Mouse (Mus musculus): ENCODE data around the gene Psmd9. TPM values are rescaled to one million over a fixed set of nuclear protein-coding genes. Genes with fewer than 3 reads are reported as not detected.

Gene Psmd9
- polyA plus RNA-seq, 1 experiment from 2014 or later: 79.1 TPM

DNA sequence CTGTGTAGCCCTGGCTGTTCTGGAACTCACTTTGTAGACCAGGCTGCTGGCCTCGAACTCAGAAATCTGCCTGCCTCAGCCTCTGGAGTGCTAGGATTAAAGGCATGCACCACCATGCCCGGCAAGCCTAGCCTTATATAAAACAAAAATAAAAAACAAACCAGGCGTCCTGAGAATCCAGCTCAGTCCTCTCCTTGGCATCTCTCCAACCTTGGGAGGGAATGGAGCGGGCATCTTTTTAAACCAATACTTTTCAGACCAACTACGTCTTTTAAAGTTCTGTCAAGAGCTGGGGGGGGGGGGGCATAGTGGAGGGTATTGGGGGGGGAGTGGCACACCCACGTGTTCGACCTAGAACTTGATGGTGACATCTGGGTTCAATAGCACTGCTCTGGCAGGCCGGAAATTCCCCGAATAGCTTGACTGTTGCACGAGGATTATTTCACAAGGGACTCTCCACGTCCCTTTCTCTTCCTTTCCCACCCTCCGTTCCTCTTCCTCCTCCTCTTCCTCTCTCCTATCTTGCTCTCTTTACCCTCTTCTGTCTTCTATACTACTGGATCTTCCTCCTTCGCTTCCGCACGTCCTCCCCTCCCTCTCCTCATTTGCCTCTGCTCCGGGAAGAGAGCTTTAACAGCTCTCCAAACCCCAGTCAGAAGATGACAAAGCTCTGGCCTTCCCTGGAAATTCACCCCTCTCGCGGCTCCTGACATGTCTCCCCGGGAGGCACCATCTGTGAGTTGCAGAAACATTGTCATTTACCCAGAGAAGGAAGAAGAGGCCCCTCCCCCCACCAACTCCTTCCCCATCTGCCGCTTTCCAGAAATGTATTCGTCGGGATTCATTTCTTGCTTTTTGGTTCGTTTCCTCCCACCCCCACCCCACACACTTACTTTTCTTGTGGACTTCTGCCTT, 87.9 kb downstream of the Psmd9 start:
- Histone ChIP-seq H3K4me3 (peak overlapping the region; percentile 44), H3K9me3 (no peaks in the 10 kb centered on the region), H3K36me3 (replicated peaks) (no peaks in the 10 kb centered on the region), H3K27me3 (replicated peaks; ENCODE audit: low read depth, poor library complexity, severe bottlenecking) (peaks cover 22% of the 10 kb centered on the region), H3K27ac (replicated peaks) (peak overlapping the region; percentile 88), H3K4me1 (peaks cover 20% of the 10 kb centered on the region)
- 40% methylated on average over 23 of the region's 23 CpGs for WGBS
- peak; percentile 61 for DNase-seq (ENCODE audit: low spot score)

DNA sequence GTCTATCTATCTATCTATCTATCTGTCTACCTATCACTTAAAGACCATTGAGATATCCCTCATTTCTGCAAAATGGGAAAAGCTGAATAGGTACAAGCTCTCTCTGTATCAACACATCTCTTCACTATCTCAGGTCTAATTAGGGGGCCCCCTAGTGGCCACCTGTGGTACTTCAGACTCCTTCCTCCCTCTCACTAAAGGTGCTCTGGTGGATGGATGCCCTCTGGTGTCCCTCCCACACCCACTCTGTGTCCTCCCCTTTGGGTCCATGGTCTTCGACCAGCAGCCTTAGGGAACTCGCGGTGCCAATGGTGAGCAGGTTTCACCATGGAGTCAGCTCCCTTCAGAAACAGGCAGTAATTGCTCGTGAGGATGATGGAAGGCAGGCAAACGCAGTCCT, 89.8 kb downstream of the Psmd9 start:
- DNase-seq (ENCODE audit: low spot score): peak; percentile 65
- Histone ChIP-seq H3K36me3 (replicated peaks) (no peaks in the 10 kb centered on the region), H3K27me3 (replicated peaks; ENCODE audit: low read depth, poor library complexity, severe bottlenecking) (peaks cover 8% of the 10 kb centered on the region), H3K9me3 (no peaks in the 10 kb centered on the region), H3K4me1 (peaks cover 19% of the 10 kb centered on the region), H3K27ac (replicated peaks) (no peak overlapping the region), H3K4me3 (no peak overlapping the region)
- 54% methylated on average over 5 of the region's 5 CpGs for WGBS

- Histone ChIP-seq H3K27me3 (replicated peaks; ENCODE audit: low read depth, poor library complexity, severe bottlenecking) (no peaks in the 10 kb centered on the region), H3K9me3 (no peaks in the 10 kb centered on the region), H3K4me3 (no peak overlapping the region), H3K4me1 (peaks cover 16% of the 10 kb centered on the region), H3K27ac (replicated peaks) (no peak overlapping the region), H3K36me3 (replicated peaks) (no peaks in the 10 kb centered on the region)
- DNase-seq (ENCODE audit: low spot score): no peak
- WGBS: 81% methylated on average over 8 of the region's 8 CpGs
Measured at GRCm38 (mm10) chr5:123260698-123261097, 91.5 kb downstream of the Psmd9 start.

DNA sequence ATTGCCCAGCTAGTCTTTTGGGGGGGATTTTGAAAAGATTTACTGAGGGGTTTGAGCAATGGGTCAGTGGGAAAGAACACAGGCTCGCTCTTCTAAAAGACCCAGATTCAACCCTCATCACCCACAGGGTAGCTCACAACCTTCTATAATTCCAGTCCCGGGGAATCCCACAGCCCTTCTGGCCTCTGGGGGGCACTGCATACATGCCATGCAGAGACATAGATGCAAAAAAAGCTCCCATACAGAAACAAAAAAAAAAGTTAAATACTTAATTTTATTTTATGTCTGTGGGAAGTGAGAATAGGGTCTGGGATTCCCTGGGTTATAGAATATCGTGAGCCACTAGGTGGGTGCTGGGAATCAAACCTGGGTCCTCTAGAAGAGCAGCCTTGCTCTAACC, 97.7 kb downstream of the Psmd9 start:
- H3K4me3 ChIP-seq: no peak overlapping the region
- no peak overlapping the region for H3K27ac ChIP-seq (replicated peaks)
- WGBS: 86% methylated on average over 3 of the region's 3 CpGs
- no peaks in the 10 kb centered on the region for H3K27me3 ChIP-seq (replicated peaks; ENCODE audit: low read depth, poor library complexity, severe bottlenecking)
- peaks cover 16% of the 10 kb centered on the region for H3K4me1 ChIP-seq
- no peaks in the 10 kb centered on the region for H3K9me3 ChIP-seq
- DNase-seq (ENCODE audit: low spot score): no peak
- no peaks in the 10 kb centered on the region for H3K36me3 ChIP-seq (replicated peaks)

DNA sequence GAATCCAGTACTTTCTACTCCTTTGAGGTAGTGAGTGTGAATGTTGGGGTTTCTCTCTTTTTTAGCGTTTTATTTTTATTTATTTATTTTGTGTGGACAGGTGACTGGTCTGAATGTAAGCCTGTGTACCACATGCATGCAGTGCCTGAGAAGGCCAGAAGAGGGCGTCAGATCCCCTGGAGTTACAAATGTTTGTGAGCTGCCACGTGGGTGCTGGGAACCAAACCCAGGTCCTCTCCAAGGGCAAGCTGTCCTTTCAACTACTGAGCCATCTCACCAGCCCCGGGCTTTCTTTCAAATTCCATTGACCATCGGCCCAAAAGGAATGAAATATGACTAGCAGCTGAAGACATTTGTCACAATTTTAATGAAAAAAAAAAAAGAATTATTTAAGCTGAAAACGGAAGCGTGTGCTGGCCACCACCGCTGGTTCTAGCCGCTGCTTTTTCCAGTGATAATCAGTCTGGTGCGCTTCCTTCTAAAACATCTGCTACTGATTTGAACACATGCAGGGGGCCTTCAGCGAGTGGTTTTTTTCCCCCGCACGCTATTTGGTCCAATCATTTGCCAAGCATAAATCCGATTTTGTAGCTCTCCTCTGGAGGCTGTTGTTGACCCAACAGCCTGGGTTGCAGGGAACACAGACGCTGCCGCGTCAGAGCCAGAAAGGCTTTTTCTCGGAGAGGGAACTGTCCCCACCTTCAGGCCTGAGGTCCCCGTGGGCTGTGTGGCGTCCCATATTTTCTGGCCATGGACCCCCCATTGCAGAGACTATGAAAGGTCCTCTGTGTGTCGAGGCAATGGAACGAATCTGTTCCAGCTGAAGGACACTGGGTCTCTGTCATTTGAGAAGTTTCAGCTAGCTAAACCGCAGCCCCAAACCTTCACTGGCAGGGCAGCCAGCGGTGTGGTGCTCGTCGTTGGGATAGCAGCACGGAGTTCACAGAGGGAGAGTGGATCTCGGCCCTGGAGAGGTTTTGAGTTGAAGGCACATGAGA, 99.6 kb downstream of the Psmd9 start:
- no peaks in the 10 kb centered on the region for H3K27me3 ChIP-seq (replicated peaks; ENCODE audit: low read depth, poor library complexity, severe bottlenecking)
- DNase-seq (ENCODE audit: low spot score): peak; percentile 43
- peaks cover 18% of the 10 kb centered on the region for H3K4me1 ChIP-seq
- no peaks in the 10 kb centered on the region for H3K9me3 ChIP-seq
- WGBS: 57% methylated on average over 28 of the region's 28 CpGs
- 0 out of 2 replicates have a peak overlapping the region, but pooled peaks have one; percentile 15 for H3K27ac ChIP-seq (replicated peaks)
- H3K4me3 ChIP-seq: peak overlapping the region; percentile 16; the same call in 1 of the 2 replicates
- no peaks in the 10 kb centered on the region for H3K36me3 ChIP-seq (replicated peaks)

- WGBS: 38% methylated on average over 11 of the region's 11 CpGs
- H3K4me3 ChIP-seq: no peak overlapping the region
- no peaks in the 10 kb centered on the region for H3K36me3 ChIP-seq (replicated peaks)
- peak; percentile 32 for DNase-seq (ENCODE audit: low spot score)
- no peaks in the 10 kb centered on the region for H3K27me3 ChIP-seq (replicated peaks; ENCODE audit: low read depth, poor library complexity, severe bottlenecking)
- no peak overlapping the region for H3K27ac ChIP-seq (replicated peaks)
- no peaks in the 10 kb centered on the region for H3K9me3 ChIP-seq
- peaks cover 21% of the 10 kb centered on the region for H3K4me1 ChIP-seq
Measured at GRCm38 (mm10) chr5:123270917-123271316, 101.7 kb downstream of the Psmd9 start.

DNA sequence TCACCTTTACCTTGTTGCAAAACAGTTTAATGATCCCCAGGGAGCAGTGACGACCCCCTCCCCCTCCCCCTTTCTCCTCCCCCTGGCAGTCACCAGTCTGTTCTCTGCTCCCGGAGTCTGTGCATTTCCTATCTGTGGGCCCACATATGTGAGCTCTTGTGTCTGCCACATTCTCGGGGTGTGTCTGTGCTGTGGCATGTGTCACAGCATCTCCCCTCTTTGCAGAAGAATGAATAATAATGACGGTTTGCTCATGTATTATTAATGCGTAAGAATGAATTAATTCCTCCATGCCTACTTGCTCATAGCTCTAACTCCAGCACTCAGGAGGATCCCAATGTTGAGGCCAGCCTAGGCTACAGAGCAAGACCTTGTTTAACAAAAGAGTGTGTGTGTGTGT, 103.7 kb downstream of the Psmd9 start:
- Histone ChIP-seq H3K9me3 (no peaks in the 10 kb centered on the region), H3K4me1 (peaks cover 21% of the 10 kb centered on the region), H3K4me3 (no peak overlapping the region), H3K27me3 (replicated peaks; ENCODE audit: low read depth, poor library complexity, severe bottlenecking) (no peaks in the 10 kb centered on the region), H3K36me3 (replicated peaks) (no peaks in the 10 kb centered on the region), H3K27ac (replicated peaks) (no peak overlapping the region)
- DNase-seq (ENCODE audit: low spot score): no peak
- 82% methylated on average over 5 of the region's 5 CpGs for WGBS

DNA sequence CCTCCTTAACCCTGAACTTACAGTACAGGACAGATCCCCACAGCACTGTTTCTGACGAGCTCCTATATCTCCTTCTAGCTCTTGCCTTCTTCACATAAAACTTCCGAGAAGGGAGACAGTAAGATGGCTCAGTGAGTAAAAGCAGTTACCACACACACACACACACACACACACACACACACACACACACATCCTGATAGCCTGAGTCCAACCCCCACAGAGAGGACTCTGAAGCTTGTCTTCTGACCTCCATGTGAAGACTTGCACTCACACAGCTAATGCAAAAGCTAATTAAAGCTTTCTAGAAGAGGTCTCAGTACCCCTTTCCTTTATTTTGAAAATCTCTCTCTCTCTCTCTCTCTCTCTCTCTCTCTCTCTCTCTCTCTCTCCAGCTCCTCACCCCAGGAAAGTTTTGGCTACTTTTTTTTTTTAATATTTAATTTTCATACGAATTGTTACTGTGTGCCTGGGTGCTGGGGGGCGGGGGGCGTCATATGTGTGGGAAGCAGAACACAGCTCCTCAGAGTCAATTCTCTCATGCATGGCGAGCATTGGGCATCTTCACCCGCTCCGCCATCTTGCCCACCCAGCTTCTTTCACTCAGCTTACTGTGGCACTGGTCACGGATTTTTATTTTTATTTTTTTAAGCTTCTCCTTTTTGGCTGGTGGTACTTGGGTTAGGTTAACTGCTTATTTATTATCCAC, 107.6 kb downstream of the Psmd9 start:
- no peak overlapping the region for H3K27ac ChIP-seq (replicated peaks)
- 81% methylated on average over 9 of the region's 9 CpGs for WGBS
- H3K27me3 ChIP-seq (replicated peaks; ENCODE audit: low read depth, poor library complexity, severe bottlenecking): no peaks in the 10 kb centered on the region
- no peaks in the 10 kb centered on the region for H3K9me3 ChIP-seq
- no peaks in the 10 kb centered on the region for H3K36me3 ChIP-seq (replicated peaks)
- H3K4me3 ChIP-seq: no peak overlapping the region
- peaks cover 9% of the 10 kb centered on the region for H3K4me1 ChIP-seq
- no peak for DNase-seq (ENCODE audit: low spot score)

DNA sequence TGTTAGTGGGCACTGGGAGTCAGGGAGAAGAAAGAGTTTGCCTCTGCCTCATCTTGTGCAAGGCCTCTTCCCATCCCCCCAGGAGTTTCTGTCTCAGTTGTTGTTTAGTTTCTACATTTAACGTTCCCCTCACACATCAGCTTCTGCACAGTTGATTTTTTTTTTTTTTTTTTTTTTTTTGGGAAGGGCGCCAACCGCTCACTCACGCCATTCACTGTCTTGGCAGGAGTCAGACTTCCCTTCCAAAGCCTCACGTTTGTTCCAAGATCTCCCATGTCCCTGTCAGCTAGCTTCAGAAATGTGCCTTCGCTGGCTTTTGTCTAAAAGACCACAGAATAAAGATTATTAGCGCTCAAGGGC, 108.1 kb downstream of the Psmd9 start:
- H3K4me3 ChIP-seq: no peak overlapping the region
- no peak overlapping the region for H3K27ac ChIP-seq (replicated peaks)
- no peaks in the 10 kb centered on the region for H3K9me3 ChIP-seq
- WGBS: 73% methylated on average over 7 of the region's 7 CpGs
- H3K4me1 ChIP-seq: peaks cover 6% of the 10 kb centered on the region; the same call in 1 of the 2 replicates
- no peaks in the 10 kb centered on the region for H3K36me3 ChIP-seq (replicated peaks)
- DNase-seq (ENCODE audit: low spot score): no peak
- no peaks in the 10 kb centered on the region for H3K27me3 ChIP-seq (replicated peaks; ENCODE audit: low read depth, poor library complexity, severe bottlenecking)

DNA sequence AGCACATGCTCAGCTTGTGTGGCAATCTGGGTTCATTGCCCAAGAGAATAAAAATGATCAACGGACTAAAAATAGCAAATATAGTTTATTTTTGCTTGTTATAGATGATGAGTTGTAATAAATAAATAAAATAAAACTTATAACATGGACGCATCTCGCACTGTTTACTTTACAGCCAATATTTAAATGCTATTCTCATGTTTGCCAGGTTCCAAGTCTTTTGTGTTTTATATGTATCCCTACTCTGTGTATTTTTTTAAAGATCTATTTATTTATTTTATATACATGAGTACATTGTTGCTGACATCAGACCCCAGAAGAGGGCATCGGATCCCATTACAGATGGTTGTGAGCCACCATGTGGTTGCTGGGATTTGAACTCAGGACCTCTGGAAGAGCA, 108.5 kb downstream of the Psmd9 start:
- H3K9me3 ChIP-seq: no peaks in the 10 kb centered on the region
- no peak overlapping the region for H3K27ac ChIP-seq (replicated peaks)
- DNase-seq (ENCODE audit: low spot score): no peak
- no peaks in the 10 kb centered on the region for H3K27me3 ChIP-seq (replicated peaks; ENCODE audit: low read depth, poor library complexity, severe bottlenecking)
- 88% methylated on average over 4 of the region's 4 CpGs for whole genome bisulfite sequencing
- H3K4me1 ChIP-seq: peaks cover 6% of the 10 kb centered on the region; the same call in 1 of the 2 replicates
- H3K36me3 ChIP-seq (replicated peaks): no peaks in the 10 kb centered on the region
- H3K4me3 ChIP-seq: no peak overlapping the region

DNA sequence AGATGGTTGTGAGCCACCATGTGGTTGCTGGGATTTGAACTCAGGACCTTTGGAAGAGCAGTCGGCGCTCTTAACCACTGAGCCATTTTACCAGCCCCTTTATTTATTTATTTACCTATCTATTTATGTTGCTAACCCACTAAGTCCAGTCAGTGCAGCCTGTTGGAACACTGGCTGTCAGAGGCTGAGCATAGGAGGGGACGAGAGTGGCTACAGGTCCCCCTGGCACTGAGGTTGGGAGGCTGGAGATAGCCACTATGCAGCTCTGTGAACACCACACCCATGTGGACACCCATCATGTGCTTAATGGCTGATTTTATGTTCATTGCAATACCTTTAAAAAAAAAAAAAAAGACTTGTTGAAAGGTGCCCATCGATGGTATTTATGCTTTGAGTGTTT, 110.0 kb downstream of the Psmd9 start:
- Histone ChIP-seq H3K4me1 (peaks cover 6% of the 10 kb centered on the region; the same call in 1 of the 2 replicates), H3K4me3 (no peak overlapping the region), H3K9me3 (no peaks in the 10 kb centered on the region), H3K27me3 (replicated peaks; ENCODE audit: low read depth, poor library complexity, severe bottlenecking) (no peaks in the 10 kb centered on the region), H3K36me3 (replicated peaks) (no peaks in the 10 kb centered on the region), H3K27ac (replicated peaks) (no peak overlapping the region)
- 87% methylated on average over 4 of the region's 4 CpGs for WGBS
- DNase-seq (ENCODE audit: low spot score): no peak

Measured in embryonic facial prominence, embryonic 10.5 days (tissue).